Mouse (Mus musculus): ENCODE data around the gene Vgll4.

Vgll4 gene

GRCm38 (mm10) chr6:114871010-114871660 lies 98.7 kb downstream of the Vgll4 start:
- DNase-seq (ENCODE audit: low spot score), result no peak

GRCm38 (mm10) chr6:114869501-114870076 lies 100.2 kb downstream of the Vgll4 start:
- DNase-seq (ENCODE audit: low spot score), result no peak

DNA sequence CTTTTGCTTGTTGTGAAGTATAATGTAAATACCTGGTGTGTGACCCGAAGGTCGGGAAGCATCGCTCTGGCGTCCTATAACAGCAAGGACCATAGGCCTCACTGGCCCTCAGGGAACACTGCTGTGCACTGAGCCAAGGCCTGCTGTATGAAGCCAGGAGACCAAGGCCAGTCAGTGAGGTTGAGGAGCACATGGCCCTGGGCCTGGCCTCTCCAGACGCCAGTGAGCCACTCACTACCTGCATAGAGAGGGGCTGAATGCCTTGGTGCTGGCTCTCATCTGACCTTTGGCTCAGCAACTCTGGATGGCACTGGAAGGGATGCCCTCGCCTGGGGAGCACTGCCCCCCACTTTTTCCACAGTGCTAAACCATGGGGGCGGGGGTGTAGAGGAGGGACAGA lies 101.1 kb downstream of the Vgll4 start:
- DNase-seq (ENCODE audit: low spot score), result no peak

DNA sequence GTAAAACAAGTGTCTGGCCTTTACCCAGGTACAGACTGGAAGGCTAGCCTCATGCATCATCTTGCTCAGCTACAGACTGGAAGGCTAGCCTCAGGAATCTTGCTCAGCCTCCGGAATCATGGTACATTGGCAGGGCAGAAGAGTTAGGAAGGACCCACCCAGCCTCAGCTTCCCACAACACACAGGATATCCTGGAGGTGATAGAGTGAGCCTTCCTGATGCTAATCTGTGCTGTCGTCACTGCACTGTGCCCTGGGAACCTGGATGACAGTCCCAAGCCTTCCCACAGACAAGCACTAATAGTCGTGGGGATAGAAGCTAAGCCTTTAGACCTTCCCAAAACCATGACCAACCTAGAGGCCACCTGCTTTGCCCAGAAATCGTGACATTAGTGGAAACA lies 103.2 kb downstream of the Vgll4 start:
- no peak for DNase-seq (ENCODE audit: low spot score)

GRCm38 (mm10) chr6:114866078-114866477 lies 103.7 kb downstream of the Vgll4 start:
- DNase-seq (ENCODE audit: low spot score), result no peak

DNA sequence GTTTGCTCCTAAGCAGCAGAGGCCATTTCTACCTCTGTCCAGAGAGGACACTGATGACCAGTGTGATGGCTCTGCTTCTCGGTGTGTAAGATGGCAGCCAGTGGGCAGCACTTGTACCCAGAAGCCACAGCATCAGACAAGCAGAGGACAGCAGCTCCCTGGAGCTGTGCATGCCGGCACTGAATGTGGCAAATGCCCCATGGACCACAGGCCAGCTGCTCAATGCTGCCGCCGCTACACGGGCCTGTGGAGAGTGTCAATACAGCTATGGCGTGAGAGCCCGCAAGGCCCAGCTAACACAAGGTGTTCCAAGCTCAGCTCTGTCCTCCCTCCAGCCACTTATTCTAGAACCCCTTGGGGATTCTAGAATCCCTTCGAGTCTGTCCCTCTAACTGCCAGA lies 105.4 kb downstream of the Vgll4 start:
- no peak for DNase-seq (ENCODE audit: low spot score)

- no peak for DNase-seq (ENCODE audit: low spot score)
These were observed 106.3 kb downstream of the Vgll4 start for GRCm38 (mm10) chr6:114863501-114863900.

DNA sequence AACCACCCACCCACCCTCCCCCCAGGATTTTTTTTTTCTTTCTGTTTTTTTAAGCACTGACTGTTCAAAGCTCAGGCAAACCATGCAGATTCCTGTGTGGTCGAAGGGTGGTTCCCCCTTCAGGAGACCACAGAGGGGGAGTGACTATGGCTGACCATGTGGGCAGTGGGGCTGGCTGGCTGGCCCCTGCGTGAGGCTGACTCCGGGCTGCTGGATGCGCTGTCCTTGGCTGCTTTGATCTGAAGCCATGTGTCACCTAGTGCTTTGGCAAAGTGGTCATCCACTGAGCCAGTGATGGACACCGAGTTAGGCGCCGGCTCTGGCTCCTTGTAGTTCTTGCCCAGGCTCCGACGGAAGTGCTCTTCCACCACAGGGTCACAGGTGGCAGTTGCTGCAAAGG lies 107.7 kb downstream of the Vgll4 start:
- no peak for DNase-seq (ENCODE audit: low spot score)

GRCm38 (mm10) chr6:114861591-114861990 lies 108.2 kb downstream of the Vgll4 start:
- no peak for DNase-seq (ENCODE audit: low spot score)

- no peak for DNase-seq (ENCODE audit: low spot score)
These were observed 108.9 kb downstream of the Vgll4 start for GRCm38 (mm10) chr6:114860677-114861568.

DNA sequence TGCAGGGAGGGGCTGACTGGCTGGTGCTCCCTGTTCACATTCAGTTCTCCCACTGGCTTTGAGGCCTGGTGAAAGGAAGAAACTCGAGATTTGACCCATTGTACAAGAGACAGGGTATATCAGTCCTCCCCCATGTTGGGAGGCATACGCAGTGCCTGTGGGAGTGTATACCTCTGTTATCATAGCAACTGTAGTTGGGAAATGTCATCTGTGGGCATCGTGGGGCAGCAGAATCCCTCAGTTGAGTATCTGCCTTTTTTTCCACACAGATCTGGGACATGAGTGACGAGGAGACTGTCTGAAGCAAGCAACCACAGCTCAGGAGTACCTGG lies 111.1 kb downstream of the Vgll4 start:
- no peak for DNase-seq (ENCODE audit: low spot score)

DNA sequence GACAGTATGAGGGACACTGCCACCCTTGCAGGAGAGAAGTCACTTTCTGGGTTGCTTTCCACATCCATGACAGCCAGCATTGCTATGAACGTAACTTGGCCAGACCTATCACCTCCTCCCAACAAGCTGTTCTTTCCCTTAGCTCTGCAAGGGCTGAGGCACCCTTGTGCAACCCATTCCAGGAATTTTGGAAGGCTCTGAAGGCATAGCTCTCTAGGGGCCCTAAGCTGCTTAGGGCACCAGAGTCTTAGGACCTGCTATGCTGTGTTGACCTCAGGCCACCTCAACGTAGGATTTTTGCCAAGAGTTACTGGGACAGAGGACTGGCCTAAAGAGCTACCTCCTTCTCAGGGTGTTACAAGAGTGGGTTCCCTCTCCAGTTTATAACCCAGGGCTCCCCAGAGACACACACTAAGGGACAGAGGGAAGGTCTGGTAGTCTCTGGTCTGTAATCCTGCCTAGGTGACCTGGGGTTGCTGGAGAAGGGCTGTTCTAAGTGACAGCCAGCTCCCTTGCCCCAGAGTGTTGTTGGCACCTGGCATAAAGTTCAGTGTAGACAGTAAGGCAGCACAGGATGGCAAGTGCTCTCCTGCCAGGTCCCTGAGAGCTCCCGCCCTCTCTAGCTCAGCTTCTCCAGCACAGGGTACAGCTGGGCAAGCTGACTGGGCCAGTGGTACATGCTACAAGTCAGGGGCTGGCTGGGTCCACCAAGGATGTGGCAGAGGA lies 111.6 kb downstream of the Vgll4 start:
- no peak for DNase-seq (ENCODE audit: low spot score)

- no peak for DNase-seq (ENCODE audit: low spot score)
These were observed 113.3 kb downstream of the Vgll4 start for GRCm38 (mm10) chr6:114856501-114856900.

GRCm38 (mm10) chr6:114855644-114856043 lies 114.2 kb downstream of the Vgll4 start:
- no peak for DNase-seq (ENCODE audit: low spot score)

DNA sequence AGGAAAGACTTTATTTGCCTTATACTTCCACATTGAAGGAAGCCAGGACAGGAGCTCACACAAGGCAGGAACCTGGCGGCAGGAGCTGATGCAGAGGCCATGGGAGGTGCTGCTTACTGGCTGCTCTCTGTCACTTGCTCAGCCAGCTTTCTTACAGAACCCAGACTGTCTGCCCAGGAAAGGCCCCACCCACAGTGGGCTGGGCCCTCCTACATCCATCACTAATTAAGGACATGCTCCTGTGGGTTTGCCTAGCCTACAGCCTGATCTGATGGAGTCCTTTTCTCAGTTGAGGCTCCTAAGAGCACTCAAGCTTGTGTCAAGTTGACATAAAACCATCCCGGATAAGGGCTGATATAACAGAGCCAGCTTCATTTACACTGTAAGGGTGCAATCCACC lies 115.4 kb downstream of the Vgll4 start:
- no peak for DNase-seq (ENCODE audit: low spot score)

GRCm38 (mm10) chr6:114852739-114853138 lies 117.1 kb downstream of the Vgll4 start:
- DNase-seq (ENCODE audit: low spot score), result no peak

DNA sequence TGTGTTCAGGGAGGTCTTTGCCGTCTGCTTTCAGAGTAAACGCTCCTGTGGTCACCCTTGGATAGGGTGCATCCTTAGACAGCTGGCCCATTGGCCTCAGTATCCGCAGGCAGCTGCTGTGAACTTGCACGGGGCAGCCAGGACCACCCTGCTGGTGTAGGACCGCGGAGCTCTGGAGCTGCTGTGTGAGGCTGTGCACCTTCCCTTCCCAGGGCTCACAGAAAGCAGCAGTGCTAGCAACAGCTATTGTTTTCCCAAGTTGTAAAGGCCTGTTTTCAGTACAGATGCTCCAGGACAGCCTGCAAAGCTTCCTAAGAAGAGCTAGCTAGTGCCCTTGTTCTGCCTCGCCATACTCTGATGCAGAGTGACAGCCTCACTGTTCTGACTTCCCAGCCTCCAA lies 118.1 kb downstream of the Vgll4 start:
- DNase-seq (ENCODE audit: low spot score), result no peak

DNA sequence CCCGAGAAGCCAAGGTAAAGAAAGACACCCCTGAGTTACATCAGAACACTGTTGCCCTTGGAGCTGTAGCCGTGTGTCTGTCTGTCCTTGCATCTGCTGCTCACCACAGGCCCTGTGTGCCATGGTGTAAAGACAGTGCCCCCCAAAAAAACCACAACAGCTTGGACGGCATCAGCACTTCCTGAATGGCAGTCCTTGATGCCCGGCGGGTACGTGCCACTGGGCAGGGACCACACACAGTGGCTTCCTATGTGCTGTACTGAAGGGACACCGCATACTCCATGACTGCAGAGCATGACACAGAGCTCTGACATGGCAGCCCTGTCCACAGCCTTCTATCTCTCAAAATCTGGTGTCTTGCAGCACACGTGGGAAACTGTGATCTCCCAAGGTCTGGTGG lies 120.0 kb downstream of the Vgll4 start:
- no peak for DNase-seq (ENCODE audit: low spot score)

DNA sequence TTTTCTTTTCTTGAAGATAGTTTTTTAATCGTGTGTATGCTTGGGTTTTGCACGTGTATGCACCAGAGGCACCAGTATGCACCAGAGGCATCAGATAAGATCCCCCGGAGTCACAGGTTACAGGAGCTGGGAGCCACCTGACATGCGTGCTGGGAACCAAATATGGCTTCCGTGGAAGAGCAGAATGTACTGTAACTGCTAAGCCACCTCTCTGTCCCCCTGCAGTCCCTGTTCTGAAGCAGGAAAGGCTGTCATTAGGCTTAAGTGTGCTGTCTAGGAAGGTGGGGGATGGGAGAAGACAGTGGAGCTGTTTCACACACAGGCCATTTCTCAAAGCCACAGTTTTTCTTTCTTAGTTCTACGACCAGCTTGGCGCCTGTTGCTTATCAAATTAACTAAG lies 121.0 kb downstream of the Vgll4 start:
- DNase-seq (ENCODE audit: low spot score), result no peak

DNA sequence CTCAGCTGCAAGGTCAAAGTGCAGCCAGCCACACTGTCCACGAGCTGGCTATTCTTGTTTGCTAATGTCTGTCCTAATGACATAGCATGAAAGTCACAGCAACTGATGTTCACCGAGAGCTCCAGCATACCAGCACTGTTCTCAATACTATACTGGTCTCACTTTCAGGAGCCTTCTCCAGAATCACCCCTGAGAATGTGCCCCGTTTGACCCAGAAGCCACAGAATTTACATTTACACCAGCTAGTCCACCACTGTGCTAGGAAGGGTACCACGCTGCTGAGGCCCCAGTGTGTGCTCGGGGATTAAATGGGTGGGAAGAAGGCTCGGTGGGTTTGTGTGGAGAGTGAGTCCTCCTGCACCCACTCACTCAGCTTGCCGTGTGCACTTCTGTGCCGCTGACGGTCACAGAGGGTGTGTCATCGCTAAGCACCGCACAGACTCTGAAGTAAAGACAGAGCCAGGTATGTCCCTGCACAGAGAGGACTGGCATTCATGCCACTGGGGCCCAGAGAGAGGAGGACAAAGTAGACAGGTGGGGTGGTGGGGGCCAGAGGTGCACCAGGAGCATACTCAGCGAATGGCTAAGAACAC lies 122.1 kb downstream of the Vgll4 start:
- no peak for DNase-seq (ENCODE audit: low spot score)

DNA sequence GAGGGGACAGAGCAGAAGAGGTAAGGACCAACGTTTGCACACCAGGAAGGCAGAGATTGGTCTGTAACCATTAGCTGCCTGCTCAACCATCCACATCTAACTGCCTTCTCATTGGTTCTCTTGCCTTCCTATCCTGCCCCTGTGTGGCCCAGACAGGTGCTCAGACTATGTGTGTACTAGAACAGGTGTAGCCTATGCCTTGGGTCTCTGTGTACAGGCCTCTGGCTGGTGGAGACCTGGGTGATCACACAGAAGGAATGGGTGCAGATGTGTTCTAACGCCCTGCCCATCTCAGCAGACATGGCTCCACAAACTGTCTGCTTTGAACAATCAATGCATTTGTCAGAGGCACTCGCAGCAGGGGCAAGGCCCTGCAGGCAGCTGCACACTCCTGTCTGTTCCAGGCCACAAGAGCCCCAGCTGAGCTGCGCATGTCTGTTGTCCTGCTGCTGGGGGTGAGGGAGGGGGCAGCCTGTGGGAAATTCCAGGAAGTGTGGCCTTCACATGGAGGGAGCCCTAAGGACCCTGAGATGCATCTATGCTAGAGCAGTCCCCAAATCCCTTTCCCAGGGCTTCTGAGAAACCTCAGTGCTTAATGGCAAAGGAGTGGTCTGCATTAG lies 123.5 kb downstream of the Vgll4 start:
- DNase-seq (ENCODE audit: low spot score), result no peak

DNA sequence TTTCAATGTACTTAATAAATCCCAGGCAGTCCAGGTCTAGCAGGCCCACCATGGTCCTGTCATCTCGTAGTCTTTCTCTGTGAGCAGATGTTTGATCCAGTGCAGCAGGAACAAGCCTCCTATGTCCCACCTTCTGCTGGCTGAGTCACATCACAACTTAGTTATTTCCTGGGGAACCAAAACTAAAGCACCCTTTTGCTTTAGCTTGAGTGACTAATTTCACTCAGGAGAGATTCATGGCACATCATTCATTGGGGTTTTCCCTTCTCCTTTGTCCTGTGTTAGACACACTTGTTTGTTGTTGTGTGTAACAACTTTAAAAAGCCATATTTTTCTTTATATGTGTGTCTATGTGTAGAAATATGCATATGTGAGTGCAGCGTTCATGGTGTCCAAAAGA lies 126.9 kb downstream of the Vgll4 start:
- no peak for DNase-seq (ENCODE audit: low spot score)
